Mouse (Mus musculus) limb, embryonic 14.5 days (tissue): ENCODE results near the gene Ptprn. TPM values are rescaled to one million over a fixed set of nuclear protein-coding genes. Genes with fewer than 3 reads are reported as not detected.
"Not testable (repeated sequence)": the region's sequence is repeated elsewhere in the genome, so short reads cannot be mapped to it uniquely, and the experiment has no call there.

ENCODE experiments used
- ATAC-seq: fragments of 200-750 bp; cut with Nextera tagmentation; 2 replicates; pipeline ENCODE4 v1.8.0; 2017; ENCODE audit warnings: low read depth, moderate number of reproducible peaks, moderate TSS enrichment; ENCODE audit not compliant: low FRiP score
- DNase-seq: peaks from one replicate; pipeline ENCODE4 v3.0.0-alpha.2; 2015; ENCODE audit warnings: low spot score
- H3K27ac ChIP-seq: fragments of 300-500 bp; sonication (generic); replicated peaks from 2 replicates; pipeline ENCODE4 v1.5.1; 2014; ENCODE audit warnings: low read depth, mild to moderate bottlenecking, low read length, moderate library complexity, mixed read lengths
- H3K27me3 ChIP-seq: fragments of 300-500 bp; sonication (generic); 2 replicates; pipeline ENCODE4 v1.6.1; 2014; ENCODE audit warnings: low read length, mixed read lengths; ENCODE audit not compliant: control insufficient read depth, insufficient read depth
- H3K36me3 ChIP-seq: fragments of 300-500 bp; sonication (generic); 2 replicates; pipeline ENCODE4 v1.6.1; 2014; ENCODE audit warnings: mild to moderate bottlenecking, low read length, moderate library complexity, mixed read lengths; ENCODE audit not compliant: control insufficient read depth, insufficient read depth
- H3K4me1 ChIP-seq: fragments of 300-500 bp; sonication (generic); 2 replicates; pipeline ENCODE4 v1.6.1; 2014; ENCODE audit warnings: antibody characterized with exemption, low read length, mixed read lengths; ENCODE audit not compliant: control insufficient read depth, insufficient read depth
- H3K4me2 ChIP-seq: fragments of 300-500 bp; sonication (generic); replicated peaks from 2 replicates; pipeline ENCODE4 v1.6.1; 2014; ENCODE audit warnings: low read depth, mild to moderate bottlenecking, low read length, moderate library complexity; ENCODE audit not compliant: severe bottlenecking
- H3K4me3 ChIP-seq: fragments of 300-500 bp; sonication (generic); replicated peaks from 2 replicates; pipeline ENCODE4 v1.5.1; 2014; ENCODE audit warnings: low read length
- H3K9ac ChIP-seq: fragments of 300-500 bp; sonication (generic); 2 replicates; pipeline ENCODE4 v1.6.1; 2014; ENCODE audit warnings: mild to moderate bottlenecking, low read depth, low read length, moderate library complexity; ENCODE audit not compliant: severe bottlenecking
- H3K9me3 ChIP-seq: fragments of 300-500 bp; sonication (generic); 2 replicates; pipeline ENCODE4 v1.6.1; 2016; ENCODE audit warnings: low read length; ENCODE audit not compliant: control insufficient read depth
- POLR2A ChIP-seq: fragments of 200-500 bp; IDR thresholded peaks from 2 replicates; pipeline ENCODE4 v1.8.0; 2012; ENCODE audit warnings: inconsistent platforms, mild to moderate bottlenecking, moderate library complexity, borderline replicate concordance; ENCODE audit not compliant: insufficient read depth, insufficient read length; ENCODE audit errors: extremely low read depth
- WGBS: fragments of 180-500 bp; shearing (Covaris S2); extraction: QIAGEN DNeasy Blood & Tissue Kit; methylation state at CpG from one replicate; pipeline ENCODE4 v1.1.7; 2014; 5-methylcytosine and 5-hydroxymethylcytosine counted together
- polyA plus RNA-seq, 2 experiments: library from polyadenylated mRNA; depleted of rRNA in 1 of 2; stranded (reverse) in 1 of 2; unstranded in 1 of 2; fragments of >200 nt; fragmentation: Nextera tagmentation in 1 of 2; extraction: Ambion mirVana in 1 of 2; gene quantifications; 2 replicates each; pipeline versions ENCODE4 v1.2.1 to v1.2.3; 2012 to 2014

Ptprn gene
- polyA plus RNA-seq, 2 experiments = 0.44 to 0.54 TPM

GRCm38 (mm10) chr1:75236117-75237050 is 27.9 kb downstream of the Ptprn start, which contains the start of gene Dnajb2:
TSS of gene Dnajb2 (plus strand) at chr1:75236406.
- TF ChIP-seq POLR2A = no peak; the same call in 1 of the 2 replicates
- no peaks in the 10 kb centered on the region for H3K9me3 ChIP-seq
- DNase-seq = peak; percentile 85
- peaks cover 19% of the 10 kb centered on the region for H3K36me3 ChIP-seq
- peak within 1 kb of the TSS; percentile 80 for H3K9ac ChIP-seq
- peak within 1 kb of the TSS; percentile 89 for H3K4me2 ChIP-seq
- 1% methylated on average over 51 of the region's 64 CpGs for WGBS
- peak within 1 kb of the TSS; percentile 59 for H3K27ac ChIP-seq
- no peaks in the 10 kb centered on the region for H3K27me3 ChIP-seq
- no peaks in the 10 kb centered on the region; the same call in 1 of the 2 replicates for H3K4me1 ChIP-seq
- peak; percentile 90 for ATAC-seq
- H3K4me3 ChIP-seq = peak within 1 kb of the TSS; percentile 81

GRCm38 (mm10) chr1:75234606-75235005 is 29.7 kb downstream of the Ptprn start:
- H3K4me2 ChIP-seq = 0 out of 2 replicates have a peak overlapping the region, but pooled peaks have one; percentile 5
- no peak for ATAC-seq
- 2% methylated on average over 8 of the region's 8 CpGs for WGBS

GRCm38 (mm10) chr1:75232489-75232888 is 31.8 kb downstream of the Ptprn start:
- not testable (repeated sequence) for H3K9me3 ChIP-seq, H3K36me3 ChIP-seq, H3K4me1 ChIP-seq, ATAC-seq, H3K27ac ChIP-seq, H3K4me3 ChIP-seq, H3K27me3 ChIP-seq, DNase-seq, H3K4me2 ChIP-seq, H3K9ac ChIP-seq
- WGBS = 65% methylated on average over 4 of the region's 4 CpGs

More at GRCm38 (mm10) chr1:75234606-75235005, 29.7 kb downstream of the Ptprn start:
- no peak overlapping the region for H3K4me3 ChIP-seq
- H3K9me3 ChIP-seq = no peaks in the 10 kb centered on the region
- H3K36me3 ChIP-seq = peaks cover 6% of the 10 kb centered on the region
- TF ChIP-seq POLR2A = no peak
- peak; percentile 46 for DNase-seq
- no peaks in the 10 kb centered on the region for H3K27me3 ChIP-seq
- H3K27ac ChIP-seq = no peak overlapping the region
- no peaks in the 10 kb centered on the region; the same call in 1 of the 2 replicates for H3K4me1 ChIP-seq
- H3K9ac ChIP-seq = no peak overlapping the region

GRCm38 (mm10) chr1:75231664-75232152 is 32.6 kb downstream of the Ptprn start, which contains the start of gene A630095N17Rik:
TSS of gene A630095N17Rik (minus strand) at chr1:75232102.
- H3K27me3 ChIP-seq = no peaks in the 10 kb centered on the region
- DNase-seq (no peak), ATAC-seq (no peak)
- no peaks in the 10 kb centered on the region for H3K4me1 ChIP-seq
- no peaks in the 10 kb centered on the region for H3K9me3 ChIP-seq
- H3K9ac ChIP-seq = no peak within 1 kb of the TSS
- TF ChIP-seq POLR2A = no peak
- 63% methylated on average over 5 of the region's 5 CpGs for WGBS
- no peak within 1 kb of the TSS for H3K4me2 ChIP-seq
- no peak within 1 kb of the TSS for H3K27ac ChIP-seq
- H3K36me3 ChIP-seq = no peaks in the 10 kb centered on the region
- no peak within 1 kb of the TSS for H3K4me3 ChIP-seq

GRCm38 (mm10) chr1:75231224-75231623 is 33.1 kb downstream of the Ptprn start:
- ATAC-seq (no peak), DNase-seq (no peak)
- no peak for TF ChIP-seq POLR2A
- 67% methylated on average over 4 of the region's 4 CpGs for WGBS
- Histone ChIP-seq H3K4me3 (no peak overlapping the region), H3K9me3 (no peaks in the 10 kb centered on the region), H3K4me1 (no peaks in the 10 kb centered on the region), H3K4me2 (no peak overlapping the region), H3K27ac (no peak overlapping the region), H3K9ac (no peak overlapping the region), H3K36me3 (no peaks in the 10 kb centered on the region), H3K27me3 (no peaks in the 10 kb centered on the region)
